Comparison of ENCODE assay signal across 8 mouse cellular contexts in genomic region chr4:137783541-137784191, GRCm38 (mm10). TPM values are rescaled to one million over a fixed set of nuclear protein-coding genes. Genes with fewer than 3 reads are reported as not detected.
DNase-seq lines count a peak whose midpoint lies in the region; ATAC-seq lines count a peak whose summit lies in the region.

No protein-coding gene starts in this region.

- peaks cover 17% of the 10 kb centered on the region for H3K4me1 ChIP-seq in forebrain, embryonic 15.5 days

- H3K36me3 ChIP-seq in forebrain, embryonic 15.5 days: no peaks in the 10 kb centered on the region

- H3K27me3 ChIP-seq in forebrain, embryonic 15.5 days: no peaks in the 10 kb centered on the region

- H3K27ac ChIP-seq in forebrain, embryonic 15.5 days (replicated peaks): no peak overlapping the region

- intact Hi-C loops in left cerebral cortex, postnatal 25 days (cut with DNase I): no loop called here

- DNase-seq in frontal cortex, postnatal 25 days (ENCODE audit: low spot score in 2 of 2): no peak
- peak; percentile 78 for DNase-seq in adrenal gland, postnatal 14 days
- peak; percentile 59 for DNase-seq in heart, postnatal 4 days
- peak; percentile 21 to 55 for DNase-seq in left cerebral cortex, postnatal 25 days (ENCODE audit: low spot score in 2 of 2)
- DNase-seq in skeletal muscle tissue, adult 2 months (ENCODE audit: low read depth, low spot score): peak; percentile 86
- DNase-seq in spleen, postnatal 14 days (ENCODE audit: low spot score in 2 of 2): no peak

- 34% methylated on average over 9 of the region's 9 CpGs for WGBS in forebrain, embryonic 15.5 days

- peak; percentile 64; the same call in 1 of the 2 replicates for ATAC-seq in frontal cortex, adult (ENCODE audit: low TSS enrichment)
- 0 out of 2 replicates have a peak, but pooled peaks have one; percentile 46 for ATAC-seq in forebrain, embryonic 15.5 days (replicated peaks)

- no peak overlapping the region for H3K4me2 ChIP-seq in forebrain, embryonic 15.5 days (replicated peaks)

- no peaks in the 10 kb centered on the region for H3K9me3 ChIP-seq in forebrain, embryonic 15.5 days

- H3K4me3 ChIP-seq in forebrain, embryonic 15.5 days: no peak overlapping the region

- H3K9ac ChIP-seq in forebrain, embryonic 15.5 days (replicated peaks): no peak overlapping the region

RNA-seq across cellular contexts. Expression of gene Alpl, which starts 12.5 kb away (rescaled TPM):
- 16.5 and 19.0 TPM in 2 replicates for total RNA-seq in adrenal gland, postnatal 14 days (2021)
- polyA plus RNA-seq in forebrain, embryonic 15.5 days (2015; fragmentation: Nextera tagmentation; extraction: Ambion mirVana): 6.5 and 8.1 TPM in 2 replicates
- total RNA-seq in heart, postnatal 4 days (2021): 1 to 10 TPM; 8.9 to 9.0 TPM
- 1 to 10 TPM; 7.1 to 7.8 TPM for total RNA-seq in left cerebral cortex, postnatal 25 days (2021)

Comparison
In these comparisons a context has a peak if more than half of its experiments do, and no peak if none do; other contexts are left out.
1. DNase-seq: peak in adrenal gland, postnatal 14 days (single experiment), heart, postnatal 4 days (single experiment), left cerebral cortex, postnatal 25 days (2 of 2) and skeletal muscle tissue, adult 2 months (single experiment); none in frontal cortex, postnatal 25 days (0 of 2) and spleen, postnatal 14 days (0 of 2).